Mouse (Mus musculus): ENCODE results near the gene Ttll5. TPM values are rescaled to one million over a fixed set of nuclear protein-coding genes. Genes with fewer than 3 reads are reported as not detected.
A peak's percentile ranks its signal among the peaks of the same experiment; 100 is the strongest.

The Ttll5 gene
- 88.4 and 93.0 TPM in 2 replicates for polyA plus RNA-seq (2012; rRNA removed)

DNA sequence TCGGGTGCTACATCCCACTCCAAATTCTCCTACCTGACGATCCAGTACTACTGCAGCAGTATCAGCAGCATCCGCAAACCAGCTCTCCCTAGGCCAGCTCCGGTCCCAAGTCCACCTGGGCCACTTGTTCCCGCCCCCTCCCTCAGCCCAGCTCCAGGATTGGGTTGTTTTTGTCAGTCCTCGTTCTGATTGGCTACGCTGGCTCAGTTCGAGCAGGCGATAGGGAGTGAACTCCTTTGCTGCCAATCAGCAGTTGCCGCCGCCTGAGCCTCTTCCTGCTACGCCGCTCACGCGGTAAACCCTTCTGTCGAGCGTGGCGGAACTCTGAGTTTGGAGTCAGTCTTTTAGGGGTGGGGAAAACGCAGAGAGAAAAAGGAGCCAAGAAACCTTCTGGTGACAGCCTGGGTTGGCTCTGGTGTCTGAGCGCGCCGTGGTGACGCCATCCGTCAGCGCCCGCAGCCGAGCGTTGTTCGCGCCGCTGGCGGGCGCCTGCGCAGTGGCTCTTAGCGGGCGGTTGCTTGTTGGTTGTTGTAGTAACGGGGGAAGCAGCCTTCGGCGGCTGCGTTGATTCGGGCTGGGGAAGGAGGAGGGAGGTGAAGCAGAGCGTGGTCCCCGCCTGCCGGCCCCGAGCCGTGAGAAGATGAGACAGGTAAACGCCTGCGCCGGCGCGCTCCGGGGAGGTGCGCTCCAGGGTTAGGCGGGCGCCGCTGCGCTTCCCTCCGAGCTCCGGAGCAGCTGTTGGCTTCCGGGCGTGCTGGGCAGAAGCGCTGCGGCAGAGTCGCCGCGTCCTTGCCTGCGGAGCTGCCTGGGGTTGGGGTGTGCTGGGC is at the start of gene Ttll5, which contains the start of gene Erg28:
Ttll5 (plus strand) TSS at position 222 of the 827 bp plus-strand sequence.
Erg28 (minus strand) TSS at position 113 of the 827 bp plus-strand sequence.
- Histone ChIP-seq H3K27me3 (ENCODE audit: control insufficient read depth, insufficient read depth, low read length) (no peaks in the 10 kb centered on the region), H3K27ac (ENCODE audit: insufficient read depth, low read length) (peak within 1 kb of the TSS; percentile 62), H3K4me1 (ENCODE audit: control insufficient read depth, insufficient read depth, low read length) (no peaks in the 10 kb centered on the region; the same call in 1 of the 2 replicates), H3K4me3 (replicated peaks; ENCODE audit: insufficient read depth, low read depth, low read length) (peak within 1 kb of the TSS; percentile 77)
- DNase-seq = peak; percentile 97 to 98
- under 1% methylated on average over 67 of the region's 67 CpGs for WGBS
- TF ChIP-seq POLR2A (IDR thresholded peaks at IDR 0.05; ENCODE audit: borderline replicate concordance, insufficient read depth, low read length) = peak; percentile 78; the same call in 1 of the 2 replicates
- no peak for TF ChIP-seq CTCF (IDR thresholded peaks at IDR 0.05; ENCODE audit: borderline replicate concordance, insufficient read depth, low read depth, low read length)

DNA sequence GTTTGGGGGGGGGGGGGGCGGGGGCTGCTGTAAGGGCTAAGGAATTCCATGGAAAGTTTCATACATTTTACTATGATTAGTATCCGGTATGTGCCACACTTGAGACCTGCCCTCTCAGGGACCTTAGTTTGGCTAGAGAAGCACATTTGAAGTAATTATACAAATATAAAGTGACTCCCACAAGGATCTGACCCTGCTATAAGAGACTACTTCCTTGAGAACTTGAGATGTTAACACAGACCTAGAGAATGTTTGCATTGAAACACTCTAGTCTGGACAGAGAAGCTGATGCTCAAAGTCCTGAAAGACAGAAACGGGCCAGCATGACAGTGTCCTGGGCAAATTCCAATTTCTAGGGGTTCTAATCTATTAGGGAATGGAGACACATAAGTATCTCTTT is 45.5 kb upstream of the Ttll5 start:
- no peak for TF ChIP-seq CTCF (IDR thresholded peaks at IDR 0.05; ENCODE audit: borderline replicate concordance, insufficient read depth, low read depth, low read length)
- no peak for TF ChIP-seq POLR2A (IDR thresholded peaks at IDR 0.05; ENCODE audit: borderline replicate concordance, insufficient read depth, low read length)
- Histone ChIP-seq H3K4me3 (replicated peaks; ENCODE audit: insufficient read depth, low read depth, low read length) (no peak overlapping the region), H3K27me3 (ENCODE audit: control insufficient read depth, insufficient read depth, low read length) (no peaks in the 10 kb centered on the region), H3K27ac (ENCODE audit: insufficient read depth, low read length) (no peak overlapping the region), H3K4me1 (ENCODE audit: control insufficient read depth, insufficient read depth, low read length) (no peaks in the 10 kb centered on the region)
- 82% methylated on average over 3 of the region's 3 CpGs for WGBS
- no peak for DNase-seq

DNA sequence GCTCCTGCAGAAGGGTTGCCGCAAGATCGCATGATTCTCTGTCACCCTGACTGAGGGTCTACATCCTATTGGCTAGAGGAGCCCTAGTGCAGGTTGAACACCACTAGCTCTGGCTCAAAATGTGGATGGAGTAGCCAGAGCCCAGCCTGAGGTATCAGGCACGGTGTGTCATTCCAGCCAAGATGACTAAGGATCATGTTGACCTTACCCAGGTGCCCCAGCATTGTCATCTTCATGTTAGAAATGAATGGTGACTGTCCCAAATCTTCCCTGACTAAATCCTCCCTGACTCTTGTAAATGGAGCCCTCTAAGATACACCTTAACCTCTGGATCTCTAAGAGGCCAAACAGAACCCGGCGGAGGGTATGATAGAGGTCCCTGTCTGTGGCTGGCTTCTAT is 44.8 kb upstream of the Ttll5 start:
- no peaks in the 10 kb centered on the region for H3K4me1 ChIP-seq (ENCODE audit: control insufficient read depth, insufficient read depth, low read length)
- H3K27ac ChIP-seq (ENCODE audit: insufficient read depth, low read length) = no peak overlapping the region
- no peaks in the 10 kb centered on the region for H3K27me3 ChIP-seq (ENCODE audit: control insufficient read depth, insufficient read depth, low read length)
- DNase-seq = no peak
- no peak overlapping the region for H3K4me3 ChIP-seq (replicated peaks; ENCODE audit: insufficient read depth, low read depth, low read length)
- TF ChIP-seq POLR2A (IDR thresholded peaks at IDR 0.05; ENCODE audit: borderline replicate concordance, insufficient read depth, low read length) = no peak
- no peak for TF ChIP-seq CTCF (IDR thresholded peaks at IDR 0.05; ENCODE audit: borderline replicate concordance, insufficient read depth, low read depth, low read length)
- 66% methylated on average over 5 of the region's 5 CpGs for WGBS

DNA sequence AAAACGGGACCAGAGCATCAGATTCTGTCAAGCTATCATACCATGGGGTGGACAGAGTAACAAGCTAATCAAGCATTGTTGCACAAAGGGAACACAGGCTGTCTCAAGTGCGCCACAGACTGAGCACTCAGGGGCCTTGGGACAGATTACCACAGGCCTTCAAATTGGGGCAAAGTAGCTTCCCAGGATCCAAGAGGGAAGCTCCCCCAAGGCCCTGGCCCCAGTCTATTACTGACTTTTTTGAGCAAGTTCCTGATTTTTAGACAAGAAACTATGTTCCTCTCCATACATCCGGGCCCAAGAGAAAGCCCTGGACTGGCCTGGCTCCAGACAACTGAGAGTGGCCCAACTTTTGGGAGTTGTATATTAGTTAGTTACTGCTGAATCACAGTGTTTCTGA is 42.9 kb upstream of the Ttll5 start:
- no peak for DNase-seq
- WGBS = 81% methylated on average over 3 of the region's 3 CpGs
- H3K4me3 ChIP-seq (replicated peaks; ENCODE audit: insufficient read depth, low read depth, low read length) = no peak overlapping the region
- no peaks in the 10 kb centered on the region for H3K4me1 ChIP-seq (ENCODE audit: control insufficient read depth, insufficient read depth, low read length)
- no peak overlapping the region for H3K27ac ChIP-seq (ENCODE audit: insufficient read depth, low read length)
- no peak for TF ChIP-seq POLR2A (IDR thresholded peaks at IDR 0.05; ENCODE audit: borderline replicate concordance, insufficient read depth, low read length)
- TF ChIP-seq CTCF (IDR thresholded peaks at IDR 0.05; ENCODE audit: borderline replicate concordance, insufficient read depth, low read depth, low read length) = no peak
- H3K27me3 ChIP-seq (ENCODE audit: control insufficient read depth, insufficient read depth, low read length) = no peaks in the 10 kb centered on the region

DNA sequence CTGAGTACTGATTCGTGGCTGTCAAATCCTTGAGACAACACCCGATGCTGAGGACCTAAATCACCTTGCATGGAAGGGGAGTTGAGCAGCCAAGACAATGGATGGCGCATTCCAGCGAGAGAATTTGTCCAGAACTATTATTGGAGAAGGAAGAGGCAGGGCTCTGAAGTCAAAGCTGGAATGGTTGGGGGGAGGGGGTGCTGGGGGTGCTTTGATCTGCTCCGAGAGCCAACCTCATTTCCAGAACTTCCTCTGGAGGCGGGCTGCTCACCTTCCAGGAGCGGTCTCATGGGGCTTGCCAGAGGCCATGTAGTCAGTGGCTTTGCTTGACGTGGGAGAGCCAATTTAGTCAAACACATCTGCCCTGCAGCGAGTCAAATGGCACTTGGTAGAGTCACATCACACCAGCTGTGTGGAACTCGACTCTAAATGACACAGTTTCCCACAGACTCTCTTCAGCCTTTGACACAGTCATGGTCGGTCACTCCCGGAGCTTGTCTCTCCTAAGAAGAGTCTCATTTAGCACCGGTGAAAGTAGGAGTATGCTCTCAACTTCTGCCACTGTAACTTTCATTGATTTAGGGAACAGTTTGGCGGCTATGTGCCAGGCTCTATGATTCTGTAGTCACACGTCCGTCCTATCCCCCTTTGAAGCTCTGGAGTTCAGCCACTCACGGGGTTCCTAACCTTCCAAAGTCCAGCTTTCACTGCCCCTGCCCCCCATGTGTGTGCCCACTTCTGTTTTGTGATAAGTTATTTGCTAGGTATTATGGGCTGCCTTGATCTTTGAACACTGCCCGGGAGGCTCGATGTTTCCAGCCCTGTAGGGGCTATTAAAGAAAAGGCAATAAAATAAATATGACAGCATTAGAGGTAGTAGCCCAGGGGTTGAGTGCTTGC is 39.3 kb upstream of the Ttll5 start:
- WGBS = 75% methylated on average over 19 of the region's 19 CpGs
- H3K4me1 ChIP-seq (ENCODE audit: control insufficient read depth, insufficient read depth, low read length) = no peaks in the 10 kb centered on the region
- no peaks in the 10 kb centered on the region for H3K27me3 ChIP-seq (ENCODE audit: control insufficient read depth, insufficient read depth, low read length)
- no peak for DNase-seq
- H3K4me3 ChIP-seq (replicated peaks; ENCODE audit: insufficient read depth, low read depth, low read length) = no peak overlapping the region
- no peak for TF ChIP-seq CTCF (IDR thresholded peaks at IDR 0.05; ENCODE audit: borderline replicate concordance, insufficient read depth, low read depth, low read length)
- TF ChIP-seq POLR2A (IDR thresholded peaks at IDR 0.05; ENCODE audit: borderline replicate concordance, insufficient read depth, low read length) = no peak
- H3K27ac ChIP-seq (ENCODE audit: insufficient read depth, low read length) = no peak overlapping the region; the same call in 1 of the 2 replicates

DNA sequence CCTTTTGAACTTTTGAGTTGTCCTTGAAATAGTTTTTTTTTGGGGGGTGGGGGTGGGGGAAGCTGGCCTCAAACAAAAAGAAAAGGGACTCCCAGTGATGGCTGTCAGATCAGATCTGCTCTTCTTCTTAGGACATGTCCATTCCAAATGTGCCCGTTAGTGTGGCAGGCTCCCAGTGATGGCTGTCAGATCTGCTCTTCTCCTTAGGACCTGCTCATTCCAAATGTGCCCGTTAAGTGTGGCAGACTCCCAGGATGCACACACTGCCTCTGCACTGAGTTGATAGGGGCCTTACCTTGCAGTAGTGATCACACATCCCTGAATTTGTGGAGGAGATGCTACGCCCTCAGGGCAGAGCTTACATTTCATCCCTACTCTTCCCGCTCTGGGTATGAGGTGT is 32.3 kb upstream of the Ttll5 start:
- Histone ChIP-seq H3K27me3 (ENCODE audit: control insufficient read depth, insufficient read depth, low read length) (no peaks in the 10 kb centered on the region), H3K4me3 (replicated peaks; ENCODE audit: insufficient read depth, low read depth, low read length) (no peak overlapping the region), H3K4me1 (ENCODE audit: control insufficient read depth, insufficient read depth, low read length) (no peaks in the 10 kb centered on the region), H3K27ac (ENCODE audit: insufficient read depth, low read length) (no peak overlapping the region)
- DNase-seq = no peak
- 47% methylated on average over 4 of the region's 4 CpGs for WGBS
- no peak for TF ChIP-seq CTCF (IDR thresholded peaks at IDR 0.05; ENCODE audit: borderline replicate concordance, insufficient read depth, low read depth, low read length)
- TF ChIP-seq POLR2A (IDR thresholded peaks at IDR 0.05; ENCODE audit: borderline replicate concordance, insufficient read depth, low read length) = no peak

DNA sequence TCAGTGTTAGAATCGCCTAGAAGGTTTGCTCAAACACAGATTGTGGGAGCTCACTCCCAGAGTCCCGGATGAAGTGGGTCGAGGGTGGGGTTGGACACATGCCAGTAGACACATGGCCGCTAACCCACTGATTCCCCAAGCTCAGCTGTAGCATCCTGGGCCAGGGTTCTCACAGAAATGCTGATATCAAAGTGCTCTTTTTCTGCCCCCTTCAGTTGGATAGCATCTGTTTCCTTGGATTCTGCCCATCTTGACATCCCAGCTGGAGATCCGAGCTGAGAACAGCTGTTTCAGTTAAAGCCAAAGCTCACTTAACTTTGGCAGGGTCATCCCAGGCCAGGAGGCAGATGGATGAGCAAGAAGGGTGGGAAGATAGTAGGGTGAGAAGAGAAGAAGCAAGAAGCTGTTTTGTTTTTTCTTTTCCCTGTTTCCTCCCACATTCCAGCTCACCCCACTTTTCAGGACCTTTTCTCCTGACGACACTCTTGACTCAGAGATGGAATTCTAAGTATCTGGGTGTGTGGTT is 31.6 kb upstream of the Ttll5 start:
- no peak for DNase-seq
- Histone ChIP-seq H3K27ac (ENCODE audit: insufficient read depth, low read length) (no peak overlapping the region), H3K27me3 (ENCODE audit: control insufficient read depth, insufficient read depth, low read length) (no peaks in the 10 kb centered on the region), H3K4me1 (ENCODE audit: control insufficient read depth, insufficient read depth, low read length) (no peaks in the 10 kb centered on the region), H3K4me3 (replicated peaks; ENCODE audit: insufficient read depth, low read depth, low read length) (no peak overlapping the region)
- TF ChIP-seq CTCF (IDR thresholded peaks at IDR 0.05; ENCODE audit: borderline replicate concordance, insufficient read depth, low read depth, low read length) (no peak), POLR2A (IDR thresholded peaks at IDR 0.05; ENCODE audit: borderline replicate concordance, insufficient read depth, low read length) (no peak)
- WGBS = 17% methylated on average over 6 of the region's 6 CpGs

Data from cerebellum, adult 2 months (tissue).